Mouse (Mus musculus): ENCODE measurements around the gene Ltc4s.

DNA sequence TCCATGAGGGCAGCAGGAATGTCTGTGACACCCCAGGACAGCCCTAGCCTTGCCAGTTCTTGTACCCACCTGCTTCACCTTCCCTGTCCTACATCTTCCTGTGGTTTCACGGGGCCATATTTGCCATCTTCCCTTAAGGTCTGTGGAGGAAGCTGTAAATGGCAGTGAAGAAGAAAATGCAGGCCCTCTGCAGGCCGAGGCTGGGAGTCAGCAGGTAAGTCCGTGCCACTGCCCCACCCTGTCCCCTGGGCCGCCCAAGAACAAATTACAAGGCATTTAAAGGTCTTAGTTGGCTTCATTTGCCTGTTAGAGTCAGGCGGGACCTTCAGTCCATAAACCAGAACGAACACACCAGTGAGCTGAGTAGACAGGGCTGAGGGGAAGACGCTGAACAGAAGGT lies 44.3 kb downstream of the Ltc4s start:
- TF ChIP-seq MAX (IDR thresholded peaks at IDR 0.05) (no peak), USF1 (IDR thresholded peaks at IDR 0.05; ENCODE audit: low read depth) (no peak), CTCF (IDR thresholded peaks at IDR 0.05; ENCODE audit: control insufficient read depth, insufficient read depth, insufficient read length) (no peak), MYOG (IDR thresholded peaks at IDR 0.05; ENCODE audit: control insufficient read depth, extremely low read depth, insufficient read length) (no peak), MYOD1 (IDR thresholded peaks at IDR 0.05; ENCODE audit: control insufficient read depth, insufficient read length, low read depth) (no peak), FOSL1 (IDR thresholded peaks at IDR 0.05; ENCODE audit: insufficient read depth, low read length, poor library complexity, severe bottlenecking) (no peak)

All from C2C12 (cell line).